9 mouse cellular contexts compared by ENCODE assay signal in genomic region chr2:20894100-20894690, GRCm38 (mm10).
A peak's percentile ranks its signal among the peaks of the same experiment; 100 is the strongest.
DNase-seq lines count a peak whose midpoint lies in the region; ATAC-seq lines count a peak whose summit lies in the region.
"Had no signal": no experiment of that assay in that cellular context is flagged by ENCODE, and none has a peak within 500 bp of the region (broad histone marks: within the 10 kb centered on the region; RNA-seq: fewer than 3 reads in every experiment).

No protein-coding gene starts in this region.

- H3K4me3 ChIP-seq in embryonic facial prominence, embryonic 14.5 days (ENCODE audit: low read depth, low read length) = no peak overlapping the region
- H3K4me3 ChIP-seq in stomach, embryonic 16.5 days (replicated peaks; ENCODE audit: low read length) = no peak overlapping the region
- H3K4me3 ChIP-seq: limb, embryonic 13.5 days had no signal

- 48% methylated on average over 5 of the region's 5 CpGs for WGBS in embryonic facial prominence, embryonic 14.5 days
- WGBS in stomach, embryonic 16.5 days = 48% methylated on average over 5 of the region's 5 CpGs

- no peaks in the 10 kb centered on the region for H3K9me3 ChIP-seq in embryonic facial prominence, embryonic 14.5 days (ENCODE audit: control insufficient read depth, low read length)
- no peaks in the 10 kb centered on the region for H3K9me3 ChIP-seq in stomach, embryonic 16.5 days (replicated peaks; ENCODE audit: control insufficient read depth, low read length)
- H3K9me3 ChIP-seq: limb, embryonic 13.5 days had no signal

- H3K9ac ChIP-seq in embryonic facial prominence, embryonic 14.5 days (ENCODE audit: low read depth, low read length) = no peak overlapping the region
- no peak overlapping the region for H3K9ac ChIP-seq in stomach, embryonic 16.5 days (ENCODE audit: low read length)
- H3K9ac ChIP-seq: limb, embryonic 13.5 days had no signal

- no peak overlapping the region for H3K4me2 ChIP-seq in embryonic facial prominence, embryonic 14.5 days (ENCODE audit: low read depth, low read length)
- H3K4me2 ChIP-seq in stomach, embryonic 16.5 days (ENCODE audit: low read depth, low read length) = no peak overlapping the region
- H3K4me2 ChIP-seq: limb, embryonic 13.5 days had no signal

- H3K36me3 ChIP-seq in embryonic facial prominence, embryonic 14.5 days (ENCODE audit: control insufficient read depth, insufficient read depth, low read length) = no peaks in the 10 kb centered on the region
- H3K36me3 ChIP-seq in stomach, embryonic 16.5 days (ENCODE audit: control insufficient read depth, insufficient read depth, low read length) = no peaks in the 10 kb centered on the region
- H3K36me3 ChIP-seq: limb, embryonic 13.5 days had no signal

- H3K4me1 ChIP-seq in embryonic facial prominence, embryonic 14.5 days (ENCODE audit: control insufficient read depth, insufficient read depth, low read length) = no peaks in the 10 kb centered on the region
- H3K4me1 ChIP-seq in stomach, embryonic 16.5 days (ENCODE audit: control insufficient read depth, insufficient read depth, low read length) = no peaks in the 10 kb centered on the region
- H3K4me1 ChIP-seq: limb, embryonic 13.5 days had no signal

- no peak overlapping the region for H3K27ac ChIP-seq in embryonic facial prominence, embryonic 14.5 days (replicated peaks; ENCODE audit: low read depth, low read length)
- no peak overlapping the region for H3K27ac ChIP-seq in stomach, embryonic 16.5 days (ENCODE audit: low read length)
- H3K27ac ChIP-seq: limb, embryonic 13.5 days had no signal

- ATAC-seq in embryonic facial prominence, embryonic 14.5 days (ENCODE audit: low read depth) = peak; percentile 16; the same call in 1 of the 2 replicates
- ATAC-seq in stomach, embryonic 16.5 days (ENCODE audit: insufficient read depth, low FRiP score) = peak; percentile 29; the same call in 1 of the 2 replicates

- peak; percentile 33 to 59 for DNase-seq in adrenal gland, postnatal 36 days
- no peak for DNase-seq in adrenal gland, postnatal 4 days (ENCODE audit: low spot score in 2 of 2)
- DNase-seq in Muller cell, postnatal 12 days (ENCODE audit: inconsistent ontology term) = peak; percentile 31
- DNase-seq in embryonic facial prominence, embryonic 14.5 days (ENCODE audit: low spot score) = peak; percentile 51
- DNase-seq in induced T-regulatory cell, adult 2 months (ENCODE audit: low read depth) = peak; percentile 35
- DNase-seq in lung, postnatal 36 days = peak; percentile 51
- no peak for DNase-seq in T-cell, adult 2 months (ENCODE audit: low spot score)

- no peaks in the 10 kb centered on the region for H3K27me3 ChIP-seq in embryonic facial prominence, embryonic 14.5 days (replicated peaks; ENCODE audit: control insufficient read depth, insufficient read depth, low read length)
- H3K27me3 ChIP-seq in stomach, embryonic 16.5 days (ENCODE audit: control insufficient read depth, insufficient read depth, low read length) = no peaks in the 10 kb centered on the region
- H3K27me3 ChIP-seq: limb, embryonic 13.5 days had no signal

Comparison
In these comparisons a context has a peak if more than half of its experiments do, and no peak if none do; other contexts are left out.
1. DNase-seq: peak in adrenal gland, postnatal 36 days (2 of 2), Muller cell, postnatal 12 days (single experiment), embryonic facial prominence, embryonic 14.5 days (single experiment), induced T-regulatory cell, adult 2 months (single experiment) and lung, postnatal 36 days (single experiment); none in adrenal gland, postnatal 4 days (0 of 2) and T-cell, adult 2 months (single experiment).